In the genomic region with DNA sequence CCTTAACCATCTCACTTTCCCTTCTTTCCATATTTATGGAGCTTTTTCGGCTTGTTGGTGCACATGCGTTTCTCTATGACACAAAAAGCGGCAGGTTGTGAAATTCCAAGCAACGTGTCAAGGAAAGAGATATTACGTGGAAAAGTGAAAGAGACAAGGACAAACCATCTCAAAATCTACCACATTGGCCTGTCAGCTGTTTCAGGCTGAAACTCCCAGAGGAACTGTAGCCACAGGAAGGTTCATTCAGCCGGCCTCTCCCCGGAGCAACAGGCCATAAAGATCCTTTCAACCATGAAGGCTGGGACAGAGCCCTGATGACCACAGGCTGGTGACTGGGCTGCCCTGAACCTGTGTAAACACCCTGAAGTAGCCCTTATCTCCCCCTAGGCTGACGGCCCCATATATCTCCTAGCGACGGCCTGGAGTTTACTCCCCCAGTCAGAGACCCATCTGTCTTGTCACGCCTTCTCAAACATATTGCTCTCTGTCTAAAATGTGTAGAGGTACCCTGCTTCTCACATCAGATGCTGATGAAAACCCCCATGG, we compare ENCODE assay signal across 1 mouse cellular context. TPM values are rescaled to one million over a fixed set of nuclear protein-coding genes. Genes with fewer than 3 reads are reported as not detected.
"Had no signal": no experiment of that assay in that cellular context is flagged by ENCODE, and none has a peak within 500 bp of the region (broad histone marks: within the 10 kb centered on the region; RNA-seq: fewer than 3 reads in every experiment).

No protein-coding gene starts in this region.

RNA-seq across cellular contexts. Expression of gene Usp29, which starts 43.6 kb away (rescaled TPM):
- polyA plus RNA-seq: spleen, adult 2 months had no signal
